Mouse (Mus musculus): ENCODE data around the gene Fyn. TPM values are rescaled to one million over a fixed set of nuclear protein-coding genes. Genes with fewer than 3 reads are reported as not detected.
A peak's percentile ranks its signal among the peaks of the same experiment; 100 is the strongest.

Fyn gene
- polyA plus RNA-seq, 1 experiment from 2014 or later: 36.0 TPM

DNA sequence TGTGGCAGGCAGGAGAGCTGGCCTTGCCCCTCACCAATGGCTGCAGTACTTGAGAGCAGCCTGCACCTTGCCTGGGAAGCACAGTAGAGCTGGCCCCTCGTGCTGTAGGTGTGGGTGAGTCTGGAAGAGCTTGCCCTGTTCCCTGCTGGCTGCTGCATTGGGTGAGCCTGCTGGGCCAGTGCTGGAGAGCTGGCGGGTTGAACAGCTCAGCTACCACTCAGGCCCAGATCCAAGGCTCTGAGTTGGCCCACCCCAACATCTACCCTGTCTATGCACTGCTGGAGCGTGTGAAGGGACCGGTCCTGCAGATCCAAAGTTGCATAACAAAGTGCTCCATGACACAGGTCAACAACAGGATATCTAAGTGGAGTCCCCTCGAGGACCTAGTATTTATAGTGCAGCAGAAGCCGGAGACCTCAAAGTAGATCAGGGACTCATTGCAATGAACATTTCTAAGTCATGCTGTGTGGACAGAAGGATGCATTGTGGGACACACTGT lies 41.5 kb downstream of the Fyn start:
- no peaks in the 10 kb centered on the region for H3K9me3 ChIP-seq (ENCODE audit: control insufficient read depth, low read length)
- H3K4me2 ChIP-seq (ENCODE audit: low read length): no peak overlapping the region
- peaks cover 2% of the 10 kb centered on the region; the same call in 1 of the 2 replicates for H3K4me1 ChIP-seq (replicated peaks; ENCODE audit: control insufficient read depth, insufficient read depth, low read length)
- H3K27me3 ChIP-seq (replicated peaks; ENCODE audit: control insufficient read depth, insufficient read depth, low read length): no peaks in the 10 kb centered on the region
- no peak overlapping the region for H3K4me3 ChIP-seq (ENCODE audit: low read depth, low read length)
- H3K27ac ChIP-seq (ENCODE audit: low read depth): no peak overlapping the region
- ATAC-seq (replicated peaks; ENCODE audit: low FRiP score, low TSS enrichment, low read depth) (no peak), DNase-seq (ENCODE audit: low spot score) (no peak)
- H3K36me3 ChIP-seq (ENCODE audit: control insufficient read depth, insufficient read depth, low read length): no peaks in the 10 kb centered on the region
- WGBS: 83% methylated on average over 6 of the region's 6 CpGs
- no peak overlapping the region for H3K9ac ChIP-seq (ENCODE audit: low read length)

DNA sequence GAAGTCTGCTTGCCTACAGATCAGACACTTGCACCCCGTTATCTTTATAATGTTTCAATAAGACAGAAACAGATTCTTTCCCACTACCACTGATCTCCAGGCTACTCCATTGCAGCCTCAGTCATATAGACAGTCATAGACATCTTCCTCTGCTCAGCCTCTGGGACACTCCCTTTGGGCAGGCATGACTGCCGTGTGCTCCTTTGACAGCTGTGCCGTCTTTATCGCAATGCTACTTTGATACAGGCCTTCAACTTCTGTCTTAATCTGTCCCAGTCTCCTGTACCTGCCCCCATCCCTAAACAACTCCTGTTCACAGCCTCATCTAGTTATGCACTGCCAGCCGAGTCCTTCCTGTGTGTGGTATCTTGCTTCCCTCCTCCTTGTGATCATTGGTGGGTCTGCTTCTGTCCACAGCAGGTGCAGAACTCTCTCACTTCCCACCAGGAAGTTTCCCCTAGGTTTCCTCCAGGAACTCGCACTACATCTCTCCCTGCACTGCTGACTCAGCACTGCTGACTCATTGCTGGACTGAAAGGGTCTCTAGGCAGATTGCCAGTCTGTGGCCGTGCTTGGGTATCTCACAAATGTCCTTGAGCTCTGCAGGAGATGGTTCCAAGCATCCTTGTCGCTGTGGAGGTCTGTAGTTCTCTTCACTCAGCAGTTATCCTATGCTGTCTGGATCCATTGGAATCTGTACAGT lies 43.4 kb downstream of the Fyn start:
- H3K4me3 ChIP-seq (ENCODE audit: low read depth, low read length): no peak overlapping the region
- H3K27ac ChIP-seq (ENCODE audit: low read depth): no peak overlapping the region
- no peaks in the 10 kb centered on the region for H3K27me3 ChIP-seq (replicated peaks; ENCODE audit: control insufficient read depth, insufficient read depth, low read length)
- no peak overlapping the region for H3K4me2 ChIP-seq (ENCODE audit: low read length)
- H3K4me1 ChIP-seq (replicated peaks; ENCODE audit: control insufficient read depth, insufficient read depth, low read length): 0 out of 2 replicates have a peak, but pooled peaks cover 5% of the 10 kb centered on the region
- WGBS: 69% methylated on average over 8 of the region's 8 CpGs
- no peaks in the 10 kb centered on the region for H3K9me3 ChIP-seq (ENCODE audit: control insufficient read depth, low read length)
- no peak for DNase-seq (ENCODE audit: low spot score)
- H3K9ac ChIP-seq (ENCODE audit: low read length): no peak overlapping the region
- H3K36me3 ChIP-seq (ENCODE audit: control insufficient read depth, insufficient read depth, low read length): no peaks in the 10 kb centered on the region
- ATAC-seq (replicated peaks; ENCODE audit: low FRiP score, low TSS enrichment, low read depth): no peak

DNA sequence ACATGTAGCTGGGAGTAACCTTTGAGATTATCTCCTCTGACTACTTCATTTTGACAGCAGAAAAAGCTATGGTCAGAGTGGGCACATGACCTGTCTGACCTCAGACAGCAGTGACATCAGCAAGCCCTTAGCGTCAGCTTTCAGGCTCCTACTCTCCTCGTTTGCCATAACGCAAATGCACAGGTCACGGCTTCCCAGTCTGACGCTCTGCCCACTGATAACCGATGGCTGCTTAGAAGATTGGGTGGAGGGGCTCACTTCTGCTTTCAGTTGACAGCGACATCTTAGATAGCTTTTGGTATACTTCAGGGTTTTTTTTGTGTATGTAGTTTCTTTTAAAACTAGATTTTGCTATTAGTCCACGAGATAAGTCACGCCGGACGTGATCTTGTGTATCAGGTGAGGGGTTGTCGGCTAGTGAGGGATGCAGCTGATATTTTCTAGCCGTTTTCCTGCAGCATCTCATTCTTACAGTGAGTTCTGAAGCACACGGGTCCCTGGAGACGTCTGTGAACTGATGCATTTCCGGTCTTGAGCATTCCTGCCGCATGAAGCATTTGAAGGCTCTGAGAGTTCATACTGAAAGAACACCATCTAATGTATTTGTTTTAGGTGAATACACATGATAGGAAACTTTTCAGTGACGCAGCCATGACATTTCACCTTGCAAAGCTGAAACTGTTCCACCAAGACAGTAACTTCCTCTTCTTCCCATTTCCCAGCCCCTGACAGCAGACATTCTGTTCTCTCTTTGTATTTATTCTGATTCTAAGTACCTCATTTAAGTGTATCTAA lies 44.4 kb downstream of the Fyn start:
- Histone ChIP-seq H3K9me3 (ENCODE audit: control insufficient read depth, low read length) (no peaks in the 10 kb centered on the region), H3K4me1 (replicated peaks; ENCODE audit: control insufficient read depth, insufficient read depth, low read length) (peaks cover 15% of the 10 kb centered on the region; the same call in 1 of the 2 replicates), H3K27ac (ENCODE audit: low read depth) (no peak overlapping the region), H3K4me3 (ENCODE audit: low read depth, low read length) (no peak overlapping the region), H3K9ac (ENCODE audit: low read length) (no peak overlapping the region), H3K4me2 (ENCODE audit: low read length) (no peak overlapping the region), H3K36me3 (ENCODE audit: control insufficient read depth, insufficient read depth, low read length) (no peaks in the 10 kb centered on the region), H3K27me3 (replicated peaks; ENCODE audit: control insufficient read depth, insufficient read depth, low read length) (no peaks in the 10 kb centered on the region)
- no peak for ATAC-seq (replicated peaks; ENCODE audit: low FRiP score, low TSS enrichment, low read depth)
- 75% methylated on average over 18 of the region's 18 CpGs for WGBS
- DNase-seq (ENCODE audit: low spot score): no peak

DNA sequence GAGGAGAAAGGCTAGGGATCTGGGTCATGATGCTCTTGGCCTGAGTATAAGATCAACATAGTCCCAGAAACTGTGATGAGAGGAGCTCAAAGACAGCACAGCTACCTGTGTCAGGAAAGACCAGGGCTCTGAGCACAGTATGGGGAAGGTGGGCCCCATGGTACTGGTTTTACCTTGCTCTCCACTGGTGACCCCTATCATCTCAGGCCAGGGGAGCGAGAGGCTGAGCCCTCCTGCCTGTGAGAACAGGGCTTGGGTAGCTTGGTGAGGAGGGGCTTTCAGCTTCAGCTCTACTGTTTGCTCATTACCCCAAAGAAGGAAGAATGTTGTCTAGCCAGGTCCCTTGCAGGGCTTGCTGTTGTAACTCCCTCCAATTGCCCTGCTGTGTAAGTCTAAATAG lies 45.4 kb downstream of the Fyn start:
- H3K9me3 ChIP-seq (ENCODE audit: control insufficient read depth, low read length): no peaks in the 10 kb centered on the region
- no peak for DNase-seq (ENCODE audit: low spot score)
- H3K27ac ChIP-seq (ENCODE audit: low read depth): no peak overlapping the region
- peaks cover 17% of the 10 kb centered on the region; the same call in 1 of the 2 replicates for H3K4me1 ChIP-seq (replicated peaks; ENCODE audit: control insufficient read depth, insufficient read depth, low read length)
- 100% methylated on average over 1 of the region's 1 CpGs for WGBS
- ATAC-seq (replicated peaks; ENCODE audit: low FRiP score, low TSS enrichment, low read depth): no peak
- no peak overlapping the region for H3K9ac ChIP-seq (ENCODE audit: low read length)
- H3K27me3 ChIP-seq (replicated peaks; ENCODE audit: control insufficient read depth, insufficient read depth, low read length): no peaks in the 10 kb centered on the region
- no peak overlapping the region for H3K4me3 ChIP-seq (ENCODE audit: low read depth, low read length)
- no peak overlapping the region for H3K4me2 ChIP-seq (ENCODE audit: low read length)
- no peaks in the 10 kb centered on the region for H3K36me3 ChIP-seq (ENCODE audit: control insufficient read depth, insufficient read depth, low read length)

DNA sequence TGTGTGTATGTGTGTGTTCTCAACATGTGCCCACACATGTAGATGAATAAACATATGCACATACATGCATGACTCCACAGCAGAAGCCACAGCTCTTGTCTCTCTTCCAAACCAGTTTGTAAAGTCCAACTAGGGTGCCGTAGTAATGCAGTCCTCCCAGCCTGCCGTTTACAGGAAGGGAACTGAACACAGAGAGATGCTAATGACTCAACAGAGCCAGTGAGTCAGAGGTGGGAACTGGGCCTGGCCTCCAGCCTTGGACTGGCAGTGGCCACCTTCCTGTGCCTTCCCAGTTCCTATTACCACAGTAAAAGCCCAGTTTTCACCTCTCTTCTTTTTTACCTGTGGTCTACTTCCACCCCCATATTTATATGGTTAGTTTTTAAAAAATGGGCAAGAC lies 46.9 kb downstream of the Fyn start:
- H3K9me3 ChIP-seq (ENCODE audit: control insufficient read depth, low read length): no peaks in the 10 kb centered on the region
- H3K27ac ChIP-seq (ENCODE audit: low read depth): no peak overlapping the region
- no peak overlapping the region for H3K9ac ChIP-seq (ENCODE audit: low read length)
- peaks cover 22% of the 10 kb centered on the region for H3K4me1 ChIP-seq (replicated peaks; ENCODE audit: control insufficient read depth, insufficient read depth, low read length)
- no peak overlapping the region for H3K4me2 ChIP-seq (ENCODE audit: low read length)
- ATAC-seq (replicated peaks; ENCODE audit: low FRiP score, low TSS enrichment, low read depth) (no peak), DNase-seq (ENCODE audit: low spot score) (no peak)
- H3K27me3 ChIP-seq (replicated peaks; ENCODE audit: control insufficient read depth, insufficient read depth, low read length): no peaks in the 10 kb centered on the region
- 53% methylated on average over 2 of the region's 2 CpGs for WGBS
- no peaks in the 10 kb centered on the region for H3K36me3 ChIP-seq (ENCODE audit: control insufficient read depth, insufficient read depth, low read length)
- no peak overlapping the region for H3K4me3 ChIP-seq (ENCODE audit: low read depth, low read length)

DNA sequence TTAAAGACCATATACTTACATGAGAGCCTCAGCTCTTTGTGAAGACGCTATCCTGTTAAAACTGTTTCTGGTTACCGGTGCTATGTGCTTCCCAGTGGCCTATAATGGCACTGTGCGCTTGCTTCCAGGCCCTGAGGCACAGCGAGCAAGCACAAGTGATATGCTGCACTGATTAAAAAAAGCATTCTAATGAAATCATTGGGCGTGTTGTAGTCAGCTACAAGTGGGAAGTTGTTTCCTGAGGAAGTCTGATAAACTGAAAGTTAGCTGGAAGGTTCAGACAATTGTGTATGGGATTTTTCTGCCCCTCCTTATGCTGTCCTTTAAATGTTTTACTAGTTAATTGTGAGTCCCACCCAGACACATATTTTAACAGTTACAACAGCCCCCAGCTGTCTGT lies 49.0 kb downstream of the Fyn start:
- Histone ChIP-seq H3K4me2 (ENCODE audit: low read length) (no peak overlapping the region), H3K9me3 (ENCODE audit: control insufficient read depth, low read length) (no peaks in the 10 kb centered on the region), H3K27ac (ENCODE audit: low read depth) (peak overlapping the region; percentile 62; the same call in 1 of the 2 replicates), H3K4me3 (ENCODE audit: low read depth, low read length) (no peak overlapping the region), H3K9ac (ENCODE audit: low read length) (no peak overlapping the region), H3K27me3 (replicated peaks; ENCODE audit: control insufficient read depth, insufficient read depth, low read length) (no peaks in the 10 kb centered on the region), H3K4me1 (replicated peaks; ENCODE audit: control insufficient read depth, insufficient read depth, low read length) (peaks cover 31% of the 10 kb centered on the region), H3K36me3 (ENCODE audit: control insufficient read depth, insufficient read depth, low read length) (no peaks in the 10 kb centered on the region)
- 65% methylated on average over 5 of the region's 5 CpGs for WGBS
- ATAC-seq (replicated peaks; ENCODE audit: low FRiP score, low TSS enrichment, low read depth) (no peak), DNase-seq (ENCODE audit: low spot score) (no peak)

DNA sequence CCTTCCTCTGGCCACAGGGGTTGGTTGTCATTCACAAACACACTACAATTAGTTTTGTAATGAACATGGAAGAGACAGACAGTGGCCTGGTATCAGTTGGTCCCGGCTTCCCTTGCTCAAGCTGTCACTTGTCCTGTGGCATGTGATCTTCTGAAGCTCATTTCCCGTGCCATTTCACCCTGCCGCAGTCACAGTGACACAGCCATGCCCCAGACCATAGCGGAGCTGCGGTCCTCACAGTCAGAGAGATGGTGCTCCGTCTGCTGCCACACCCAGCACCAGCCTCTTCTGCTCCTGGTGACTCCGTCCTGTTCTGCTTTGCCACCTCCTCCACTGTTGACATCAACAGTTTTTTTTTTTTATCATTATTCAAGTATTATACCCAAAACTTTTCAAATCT lies 49.7 kb downstream of the Fyn start:
- H3K9ac ChIP-seq (ENCODE audit: low read length): no peak overlapping the region
- H3K4me1 ChIP-seq (replicated peaks; ENCODE audit: control insufficient read depth, insufficient read depth, low read length): peaks cover 31% of the 10 kb centered on the region
- no peaks in the 10 kb centered on the region for H3K36me3 ChIP-seq (ENCODE audit: control insufficient read depth, insufficient read depth, low read length)
- DNase-seq (ENCODE audit: low spot score) (no peak), ATAC-seq (replicated peaks; ENCODE audit: low FRiP score, low TSS enrichment, low read depth) (no peak)
- no peak overlapping the region for H3K27ac ChIP-seq (ENCODE audit: low read depth)
- no peaks in the 10 kb centered on the region for H3K9me3 ChIP-seq (ENCODE audit: control insufficient read depth, low read length)
- H3K4me2 ChIP-seq (ENCODE audit: low read length): no peak overlapping the region
- WGBS: 77% methylated on average over 7 of the region's 7 CpGs
- H3K27me3 ChIP-seq (replicated peaks; ENCODE audit: control insufficient read depth, insufficient read depth, low read length): no peaks in the 10 kb centered on the region
- H3K4me3 ChIP-seq (ENCODE audit: low read depth, low read length): no peak overlapping the region

DNA sequence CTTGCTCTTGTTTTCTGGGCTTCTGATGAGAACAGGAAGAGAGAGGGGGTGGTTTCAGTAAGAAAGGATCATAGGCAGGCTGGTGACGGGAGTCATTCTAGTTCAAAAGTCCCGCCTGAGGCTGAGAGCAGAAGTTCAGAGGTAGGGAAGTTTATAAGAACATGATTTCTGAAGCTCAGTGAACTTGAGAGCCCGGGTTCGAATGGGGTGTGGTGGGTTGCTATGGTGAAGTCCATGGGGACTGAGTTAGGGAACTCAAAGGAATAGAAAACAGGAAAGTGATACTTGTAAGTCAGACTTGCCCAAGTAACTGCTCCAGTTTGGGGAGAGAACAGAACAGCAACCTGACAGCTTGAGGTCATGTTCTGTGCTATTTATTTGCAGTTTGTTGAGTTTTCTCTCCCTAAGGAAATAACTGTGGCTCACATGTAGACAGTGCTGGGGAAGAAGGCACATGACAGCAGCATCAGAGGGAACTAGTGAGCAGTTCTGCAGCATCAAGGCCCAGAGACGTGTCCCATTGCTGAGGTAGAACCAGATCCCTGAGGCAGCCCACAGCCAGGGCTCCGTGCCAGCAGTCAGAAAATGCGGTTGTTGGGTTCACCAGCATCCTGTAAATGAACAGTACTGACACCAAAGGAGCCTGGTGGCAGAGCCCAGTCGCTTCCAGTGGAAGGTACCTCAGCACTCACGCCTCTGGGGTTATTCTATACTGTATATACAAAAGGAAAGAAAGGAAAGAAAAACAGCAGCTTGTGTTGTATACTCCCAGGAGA lies 52.4 kb downstream of the Fyn start:
- Histone ChIP-seq H3K9me3 (ENCODE audit: control insufficient read depth, low read length) (no peaks in the 10 kb centered on the region), H3K4me3 (ENCODE audit: low read depth, low read length) (no peak overlapping the region), H3K4me1 (replicated peaks; ENCODE audit: control insufficient read depth, insufficient read depth, low read length) (peaks cover 31% of the 10 kb centered on the region), H3K36me3 (ENCODE audit: control insufficient read depth, insufficient read depth, low read length) (0 out of 2 replicates have a peak, but pooled peaks cover 3% of the 10 kb centered on the region), H3K27ac (ENCODE audit: low read depth) (no peak overlapping the region), H3K4me2 (ENCODE audit: low read length) (no peak overlapping the region), H3K9ac (ENCODE audit: low read length) (no peak overlapping the region), H3K27me3 (replicated peaks; ENCODE audit: control insufficient read depth, insufficient read depth, low read length) (no peaks in the 10 kb centered on the region)
- ATAC-seq (replicated peaks; ENCODE audit: low FRiP score, low TSS enrichment, low read depth) (no peak), DNase-seq (ENCODE audit: low spot score) (no peak)
- 62% methylated on average over 9 of the region's 9 CpGs for WGBS

Data from intestine, embryonic 14.5 days (tissue).